Mouse (Mus musculus): ENCODE results near the gene Vps11. TPM values are rescaled to one million over a fixed set of nuclear protein-coding genes. Genes with fewer than 3 reads are reported as not detected.
A peak's percentile ranks its signal among the peaks of the same experiment; 100 is the strongest.

The Vps11 gene
- polyA plus RNA-seq, 1 experiment from 2014 or later, result 36.5 TPM

- H3K9me3 ChIP-seq, result no peaks in the 10 kb centered on the region
- no peaks in the 10 kb centered on the region; the same call in none of the 2 replicates for H3K27me3 ChIP-seq
- peaks cover 31% of the 10 kb centered on the region for H3K4me1 ChIP-seq
- WGBS, result 33% methylated on average over 3 of the region's 3 CpGs
- peak overlapping the region; percentile 92 for H3K4me2 ChIP-seq (replicated peaks)
- no peak overlapping the region; the same call in 1 of the 2 replicates for H3K27ac ChIP-seq (replicated peaks)
- peak overlapping the region; percentile 95 for H3K4me3 ChIP-seq
- ATAC-seq (ENCODE audit: low FRiP score, low read depth), result no peak
- H3K36me3 ChIP-seq, result peaks cover 31% of the 10 kb centered on the region
- peak overlapping the region; percentile 91 for H3K9ac ChIP-seq (replicated peaks)
Observed at GRCm38 (mm10) chr9:44318826-44319095, 42.7 kb downstream of the Vps11 start.

DNA sequence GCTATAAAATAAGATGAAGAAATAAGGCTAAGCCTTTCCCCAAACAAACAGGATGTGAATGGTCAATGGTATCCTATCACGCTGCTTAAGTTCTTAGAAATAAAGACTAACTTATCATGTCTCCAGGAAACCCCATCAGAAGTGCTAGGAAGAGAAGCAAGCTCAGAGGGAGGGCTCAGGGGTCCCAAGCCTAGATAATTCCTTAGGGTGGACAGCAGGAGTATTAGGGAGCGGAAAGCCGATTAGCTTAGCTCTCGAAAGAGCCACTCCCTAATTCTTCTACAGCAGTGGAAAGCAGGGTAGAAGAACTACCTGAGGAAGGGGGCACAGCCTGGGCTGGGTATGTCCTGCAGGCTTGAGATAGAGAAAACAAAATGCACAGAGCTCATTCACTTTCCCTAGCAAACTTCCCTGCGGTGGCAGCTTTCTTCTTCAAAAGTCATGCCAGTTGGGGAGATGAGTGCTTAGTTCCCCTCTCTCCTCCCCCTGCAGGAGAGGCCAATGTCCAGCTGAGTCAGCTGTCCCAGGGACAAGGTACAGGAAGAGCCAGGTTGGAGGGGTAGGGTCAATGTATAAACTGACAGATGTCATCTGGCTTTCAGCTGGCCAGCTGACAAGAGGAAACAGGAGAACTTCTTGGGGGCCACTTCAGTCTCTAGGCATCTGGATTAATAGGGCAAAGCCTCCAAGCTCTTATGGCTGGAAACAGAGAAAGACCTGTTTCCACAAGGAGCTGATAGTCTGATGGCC, 43.2 kb downstream of the Vps11 start:
- no peak for ATAC-seq (ENCODE audit: low FRiP score, low read depth)
- peaks cover 36% of the 10 kb centered on the region for H3K36me3 ChIP-seq
- H3K4me1 ChIP-seq, result peaks cover 31% of the 10 kb centered on the region
- 27% methylated on average over 5 of the region's 5 CpGs for WGBS
- no peaks in the 10 kb centered on the region for H3K9me3 ChIP-seq
- H3K27ac ChIP-seq (replicated peaks), result no peak overlapping the region
- H3K27me3 ChIP-seq, result no peaks in the 10 kb centered on the region; the same call in none of the 2 replicates
- peak overlapping the region; percentile 91 for H3K9ac ChIP-seq (replicated peaks)
- H3K4me3 ChIP-seq, result peak overlapping the region; percentile 95
- peak overlapping the region; percentile 92 for H3K4me2 ChIP-seq (replicated peaks)

- peaks cover 43% of the 10 kb centered on the region for H3K36me3 ChIP-seq
Observed at GRCm38 (mm10) chr9:44317452-44317851, 44.0 kb downstream of the Vps11 start.

GRCm38 (mm10) chr9:44314910-44315309, 46.6 kb downstream of the Vps11 start:
- H3K4me2 ChIP-seq (replicated peaks), result no peak overlapping the region
- H3K27ac ChIP-seq (replicated peaks), result no peak overlapping the region
- peaks cover 37% of the 10 kb centered on the region for H3K4me1 ChIP-seq
- H3K9me3 ChIP-seq, result no peaks in the 10 kb centered on the region
- peaks cover 43% of the 10 kb centered on the region for H3K36me3 ChIP-seq
- no peak overlapping the region for H3K9ac ChIP-seq (replicated peaks)
- no peak for ATAC-seq (ENCODE audit: low FRiP score, low read depth)
- WGBS, result 92% methylated on average over 18 of the region's 18 CpGs
- H3K27me3 ChIP-seq, result no peaks in the 10 kb centered on the region; the same call in none of the 2 replicates
- no peak overlapping the region for H3K4me3 ChIP-seq

More at GRCm38 (mm10) chr9:44317452-44317851, 44.0 kb downstream of the Vps11 start:
- no peak overlapping the region for H3K9ac ChIP-seq (replicated peaks)
- no peaks in the 10 kb centered on the region; the same call in none of the 2 replicates for H3K27me3 ChIP-seq
- peaks cover 31% of the 10 kb centered on the region for H3K4me1 ChIP-seq
- peak overlapping the region; percentile 92 for H3K4me2 ChIP-seq (replicated peaks)
- no peak overlapping the region for H3K27ac ChIP-seq (replicated peaks)
- ATAC-seq (ENCODE audit: low FRiP score, low read depth), result no peak
- no peak overlapping the region for H3K4me3 ChIP-seq
- H3K9me3 ChIP-seq, result no peaks in the 10 kb centered on the region
- WGBS, result 69% methylated on average over 4 of the region's 4 CpGs

DNA sequence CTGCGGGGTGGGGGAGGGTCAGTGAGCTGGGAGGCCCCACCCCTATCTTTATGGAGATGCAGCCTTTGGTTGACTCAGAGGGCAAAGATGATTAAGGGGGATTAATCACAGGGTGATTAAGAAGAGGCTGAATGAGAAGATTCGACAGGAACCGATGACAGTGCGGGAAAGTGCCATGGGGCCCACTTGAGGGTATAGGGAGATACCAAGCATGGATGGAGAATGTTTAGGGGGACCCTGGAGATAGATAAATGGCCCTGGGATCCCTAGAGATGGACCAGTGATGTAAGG, 47.3 kb downstream of the Vps11 start:
- H3K27ac ChIP-seq (replicated peaks), result no peak overlapping the region
- H3K4me2 ChIP-seq (replicated peaks), result no peak overlapping the region
- 61% methylated on average over 4 of the region's 4 CpGs for WGBS
- no peak for ATAC-seq (ENCODE audit: low FRiP score, low read depth)
- H3K9me3 ChIP-seq, result no peaks in the 10 kb centered on the region
- no peaks in the 10 kb centered on the region; the same call in none of the 2 replicates for H3K27me3 ChIP-seq
- no peak overlapping the region for H3K4me3 ChIP-seq
- H3K4me1 ChIP-seq, result peaks cover 33% of the 10 kb centered on the region
- H3K9ac ChIP-seq (replicated peaks), result no peak overlapping the region
- H3K36me3 ChIP-seq, result peaks cover 43% of the 10 kb centered on the region

- peaks cover 28% of the 10 kb centered on the region for H3K4me1 ChIP-seq
- no peak for ATAC-seq (ENCODE audit: low FRiP score, low read depth)
- H3K27ac ChIP-seq (replicated peaks), result no peak overlapping the region
- H3K4me2 ChIP-seq (replicated peaks), result no peak overlapping the region
- H3K4me3 ChIP-seq, result no peak overlapping the region
- H3K9ac ChIP-seq (replicated peaks), result no peak overlapping the region
- H3K9me3 ChIP-seq, result no peaks in the 10 kb centered on the region
- no peaks in the 10 kb centered on the region; the same call in none of the 2 replicates for H3K27me3 ChIP-seq
- 73% methylated on average over 19 of the region's 19 CpGs for WGBS
- H3K36me3 ChIP-seq, result peaks cover 43% of the 10 kb centered on the region
Observed at GRCm38 (mm10) chr9:44313476-44314256, 47.8 kb downstream of the Vps11 start.

GRCm38 (mm10) chr9:44311136-44312134, 50.0 kb downstream of the Vps11 start:
- H3K36me3 ChIP-seq, result peaks cover 38% of the 10 kb centered on the region
- no peak overlapping the region for H3K4me3 ChIP-seq
- no peak overlapping the region for H3K9ac ChIP-seq (replicated peaks)
- ATAC-seq (ENCODE audit: low FRiP score, low read depth), result no peak
- H3K27ac ChIP-seq (replicated peaks), result peak overlapping the region; percentile 20; the same call in 1 of the 2 replicates
- H3K4me1 ChIP-seq, result peaks cover 12% of the 10 kb centered on the region
- H3K4me2 ChIP-seq (replicated peaks), result peak overlapping the region; percentile 5; the same call in 1 of the 2 replicates
- H3K27me3 ChIP-seq, result no peaks in the 10 kb centered on the region; the same call in none of the 2 replicates
- WGBS, result 3% methylated on average over 27 of the region's 27 CpGs
- no peaks in the 10 kb centered on the region for H3K9me3 ChIP-seq

- no peak overlapping the region for H3K9ac ChIP-seq (replicated peaks)
- H3K27me3 ChIP-seq, result no peaks in the 10 kb centered on the region; the same call in none of the 2 replicates
- ATAC-seq (ENCODE audit: low FRiP score, low read depth), result no peak
- no peak overlapping the region for H3K4me3 ChIP-seq
- H3K27ac ChIP-seq (replicated peaks), result no peak overlapping the region
- H3K4me1 ChIP-seq, result peaks cover 12% of the 10 kb centered on the region
- peaks cover 32% of the 10 kb centered on the region for H3K36me3 ChIP-seq
- no peaks in the 10 kb centered on the region for H3K9me3 ChIP-seq
- WGBS, result 27% methylated on average over 10 of the region's 10 CpGs
- no peak overlapping the region for H3K4me2 ChIP-seq (replicated peaks)
Observed at GRCm38 (mm10) chr9:44310750-44311135, 50.7 kb downstream of the Vps11 start.

GRCm38 (mm10) chr9:44309756-44310155, 51.7 kb downstream of the Vps11 start:
- H3K9me3 ChIP-seq, result no peaks in the 10 kb centered on the region
- H3K9ac ChIP-seq (replicated peaks), result no peak overlapping the region
- no peaks in the 10 kb centered on the region; the same call in 1 of the 2 replicates for H3K27me3 ChIP-seq
- H3K4me1 ChIP-seq, result peaks cover 15% of the 10 kb centered on the region
- no peak overlapping the region for H3K27ac ChIP-seq (replicated peaks)
- H3K4me2 ChIP-seq (replicated peaks), result no peak overlapping the region
- WGBS, result 61% methylated on average over 3 of the region's 3 CpGs
- H3K36me3 ChIP-seq, result peaks cover 22% of the 10 kb centered on the region
- H3K4me3 ChIP-seq, result no peak overlapping the region
- no peak for ATAC-seq (ENCODE audit: low FRiP score, low read depth)

- 83% methylated on average over 2 of the region's 2 CpGs for WGBS
- peaks cover 6% of the 10 kb centered on the region for H3K36me3 ChIP-seq
- no peak overlapping the region for H3K4me3 ChIP-seq
- H3K27me3 ChIP-seq, result no peaks in the 10 kb centered on the region
- H3K9ac ChIP-seq (replicated peaks), result no peak overlapping the region
- no peak for ATAC-seq (ENCODE audit: low FRiP score, low read depth)
- no peak overlapping the region for H3K4me2 ChIP-seq (replicated peaks)
- no peaks in the 10 kb centered on the region for H3K9me3 ChIP-seq
- peaks cover 27% of the 10 kb centered on the region for H3K4me1 ChIP-seq
- no peak overlapping the region for H3K27ac ChIP-seq (replicated peaks)
Observed at GRCm38 (mm10) chr9:44307248-44307647, 54.2 kb downstream of the Vps11 start.

- no peaks in the 10 kb centered on the region for H3K27me3 ChIP-seq
- H3K9ac ChIP-seq (replicated peaks), result no peak overlapping the region
- no peak overlapping the region for H3K27ac ChIP-seq (replicated peaks)
- H3K4me1 ChIP-seq, result peaks cover 21% of the 10 kb centered on the region
- no peaks in the 10 kb centered on the region for H3K9me3 ChIP-seq
- ATAC-seq (ENCODE audit: low FRiP score, low read depth), result no peak
- H3K4me2 ChIP-seq (replicated peaks), result no peak overlapping the region
- peaks cover 13% of the 10 kb centered on the region for H3K36me3 ChIP-seq
- WGBS, result 89% methylated on average over 6 of the region's 6 CpGs
- H3K4me3 ChIP-seq, result no peak overlapping the region
Observed at GRCm38 (mm10) chr9:44306532-44306931, 54.9 kb downstream of the Vps11 start.

Measured in midbrain, embryonic 12.5 days (tissue).